Mouse (Mus musculus): ENCODE results near the gene Unc5b.
"Not testable (repeated sequence)": the region's sequence is repeated elsewhere in the genome, so short reads cannot be mapped to it uniquely, and the experiment has no call there.

The Unc5b gene

DNA sequence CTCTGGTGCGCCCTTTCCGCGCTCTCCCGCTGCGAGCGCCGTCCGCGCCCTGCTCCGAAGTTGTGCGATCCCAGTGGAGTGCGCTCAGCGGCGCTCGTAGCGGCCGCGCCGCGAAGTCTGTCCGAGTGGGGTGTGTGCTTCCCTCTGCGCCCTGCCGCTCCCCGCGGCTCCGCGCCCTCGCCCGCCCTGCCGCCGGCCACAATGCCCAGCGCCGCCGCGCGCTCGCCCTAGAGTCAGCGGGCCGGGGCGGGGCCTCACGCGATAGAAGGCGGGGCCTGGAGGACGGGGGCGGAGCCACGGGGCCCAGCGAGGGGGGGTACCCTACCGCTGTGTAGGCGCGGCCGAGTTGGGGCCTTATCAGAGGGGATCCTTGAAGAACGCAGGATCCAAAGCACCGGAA lies at the start of gene Unc5b:
TSS of gene Unc5b (minus strand) at position 203 of the 400 bp plus-strand sequence.
- peak; percentile 82 for ATAC-seq (ENCODE audit: low TSS enrichment)

DNA sequence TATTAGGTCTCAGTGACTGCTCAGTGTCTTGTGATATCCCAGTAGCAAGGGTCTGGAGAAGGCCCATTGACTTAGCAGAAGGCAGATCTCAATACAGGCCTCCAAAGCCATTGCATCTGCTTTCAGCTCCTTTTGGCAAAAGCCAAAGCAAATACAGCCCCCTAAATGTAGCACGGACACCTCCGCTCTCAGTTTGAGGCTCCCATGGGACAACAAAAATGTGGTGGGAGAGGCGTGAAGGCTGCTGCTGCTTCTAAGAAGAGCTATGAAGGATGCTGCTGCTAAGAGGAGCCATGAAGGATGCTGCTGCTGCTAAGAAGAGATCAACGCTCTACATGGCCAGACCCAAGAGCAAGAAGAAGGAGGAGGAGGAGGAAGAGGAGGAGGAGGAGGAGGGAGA lies 48.4 kb upstream of the Unc5b start:
- peak; percentile 72; the same call in 1 of the 2 replicates for ATAC-seq (ENCODE audit: low TSS enrichment)

DNA sequence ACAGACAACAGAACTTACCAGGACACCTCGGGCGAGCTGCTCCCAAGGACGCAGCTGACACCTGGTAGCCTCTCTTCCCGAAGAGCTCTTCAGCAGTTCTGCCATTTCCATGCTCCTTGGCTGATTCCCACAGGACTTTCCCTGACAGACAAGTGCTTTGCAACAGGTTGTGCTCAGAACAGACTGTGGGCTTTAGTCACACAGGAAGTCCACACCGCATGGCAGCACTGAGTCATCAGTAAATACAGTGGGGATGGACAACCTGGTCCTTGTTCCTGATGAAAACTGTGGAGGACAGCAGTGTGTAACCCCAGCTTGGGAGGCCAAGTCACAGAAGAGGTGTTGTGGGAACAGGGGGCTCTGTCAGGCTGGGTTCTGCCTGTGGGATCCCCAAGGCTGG lies 45.7 kb upstream of the Unc5b start:
- ATAC-seq (ENCODE audit: low TSS enrichment): no peak

DNA sequence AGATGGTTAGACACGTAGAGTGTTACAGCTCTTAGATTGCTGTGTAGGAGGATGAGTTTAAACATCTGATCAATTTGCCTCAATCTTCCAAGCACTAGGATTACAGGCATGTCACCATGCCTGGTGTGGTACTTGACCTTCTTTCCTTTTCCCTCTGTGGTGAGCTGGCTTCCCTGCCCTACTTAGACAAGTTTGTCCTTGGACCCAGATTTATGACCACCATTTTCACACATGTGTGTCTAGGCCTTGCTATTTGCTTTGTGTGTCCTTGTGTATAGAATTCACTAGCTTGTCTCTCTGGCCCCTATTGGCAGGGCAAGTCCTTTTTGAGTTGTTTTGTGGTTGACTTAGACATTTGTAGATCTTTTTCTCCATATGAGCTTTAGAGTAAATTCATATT lies 43.6 kb upstream of the Unc5b start:
- no peak for ATAC-seq (ENCODE audit: low TSS enrichment)

- no peak for ATAC-seq (ENCODE audit: low TSS enrichment)
Measured at GRCm38 (mm10) chr10:60863318-60863717, 31.9 kb upstream of the Unc5b start.

GRCm38 (mm10) chr10:60862477-60863293 lies 31.3 kb upstream of the Unc5b start:
- no peak for ATAC-seq (ENCODE audit: low TSS enrichment)

- ATAC-seq (ENCODE audit: low TSS enrichment): not testable (repeated sequence)
Measured at GRCm38 (mm10) chr10:60845271-60845670, 13.9 kb upstream of the Unc5b start.

- ATAC-seq (ENCODE audit: low TSS enrichment): no peak
Measured at GRCm38 (mm10) chr10:60838816-60839215, 7.4 kb upstream of the Unc5b start.

DNA sequence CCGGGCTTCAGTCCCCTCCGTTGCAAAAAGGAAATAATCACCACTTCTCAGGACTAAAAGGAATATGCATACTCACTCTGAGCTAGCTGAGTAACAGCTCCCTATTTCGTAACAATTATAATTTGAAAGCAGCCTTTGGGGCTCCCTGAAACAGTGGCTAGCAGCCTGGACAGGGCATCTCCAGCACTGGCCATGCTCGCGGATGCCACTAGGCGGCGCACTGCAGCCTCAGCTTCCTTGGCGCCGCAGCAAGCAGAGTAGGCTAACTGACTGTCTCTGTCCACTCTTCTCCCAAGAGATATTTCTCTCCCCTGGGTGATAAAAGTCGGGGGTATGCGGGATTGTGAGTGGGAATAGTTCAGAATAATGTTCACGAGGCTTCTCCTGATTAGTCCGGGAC lies 3.6 kb upstream of the Unc5b start:
- peak; percentile 66 for ATAC-seq (ENCODE audit: low TSS enrichment)

GRCm38 (mm10) chr10:60832664-60833173 lies 1.3 kb upstream of the Unc5b start:
- no peak for ATAC-seq (ENCODE audit: low TSS enrichment)

DNA sequence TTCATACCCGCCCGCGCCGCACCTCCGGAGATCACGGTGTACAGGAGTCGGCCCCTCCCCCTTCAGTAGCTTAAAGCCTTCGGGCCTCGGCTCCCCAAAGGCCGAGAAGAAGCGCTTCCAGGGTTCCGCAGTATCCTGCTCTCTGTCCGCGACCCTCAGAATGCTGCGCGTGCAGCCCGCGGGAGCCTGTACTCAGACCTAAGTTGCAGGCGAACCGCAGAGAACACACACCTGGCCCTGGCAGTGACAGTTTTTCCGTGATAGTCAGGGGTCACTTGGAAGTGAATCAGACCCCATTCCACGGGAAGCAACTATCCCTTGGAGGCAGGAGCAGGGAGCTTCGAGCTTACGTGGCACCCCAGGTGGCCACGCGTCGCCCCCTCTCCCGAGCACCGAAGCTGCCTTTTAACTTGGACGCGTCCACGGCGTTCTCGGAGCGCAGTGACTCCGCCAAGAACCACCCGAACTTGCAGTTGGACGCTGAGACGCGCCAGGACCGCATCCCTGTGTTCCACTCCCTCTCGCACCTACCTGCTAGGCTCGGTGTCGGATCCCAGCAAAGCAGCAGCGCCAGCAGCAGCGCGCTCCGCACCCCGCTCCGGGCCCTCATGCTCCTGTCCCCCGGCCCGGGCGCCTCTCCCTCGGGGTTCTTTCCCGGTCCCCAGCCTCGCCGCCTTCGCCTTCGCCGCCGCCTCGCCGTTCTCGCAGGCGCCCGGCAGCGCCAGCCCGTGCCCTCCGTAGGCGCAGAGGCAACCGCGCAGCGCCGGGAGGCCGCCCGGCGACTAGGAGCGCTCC lies 628 bp downstream of the Unc5b start:
- peak; percentile 1; the same call in 1 of the 2 replicates for ATAC-seq (ENCODE audit: low TSS enrichment)

DNA sequence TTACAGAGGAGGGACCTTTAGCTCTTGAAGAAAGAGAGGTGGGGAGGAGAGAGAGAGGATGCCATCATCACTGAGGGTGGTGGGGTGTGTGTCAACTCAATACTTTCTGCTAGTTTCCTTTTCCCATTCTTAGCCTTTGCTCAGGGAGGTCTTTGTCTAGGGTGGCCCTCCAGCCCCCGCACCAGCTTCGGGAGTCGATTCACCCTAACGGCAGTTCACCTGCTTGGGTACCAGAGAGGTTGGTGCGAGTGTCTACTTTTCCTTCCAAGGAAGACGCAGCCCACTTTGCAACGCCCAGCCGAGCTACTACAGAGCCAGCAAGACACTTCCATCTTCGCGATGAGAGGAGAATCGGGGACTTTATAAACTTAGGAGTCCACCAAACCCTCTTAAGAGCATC lies 1.4 kb downstream of the Unc5b start:
- no peak for ATAC-seq (ENCODE audit: low TSS enrichment)

DNA sequence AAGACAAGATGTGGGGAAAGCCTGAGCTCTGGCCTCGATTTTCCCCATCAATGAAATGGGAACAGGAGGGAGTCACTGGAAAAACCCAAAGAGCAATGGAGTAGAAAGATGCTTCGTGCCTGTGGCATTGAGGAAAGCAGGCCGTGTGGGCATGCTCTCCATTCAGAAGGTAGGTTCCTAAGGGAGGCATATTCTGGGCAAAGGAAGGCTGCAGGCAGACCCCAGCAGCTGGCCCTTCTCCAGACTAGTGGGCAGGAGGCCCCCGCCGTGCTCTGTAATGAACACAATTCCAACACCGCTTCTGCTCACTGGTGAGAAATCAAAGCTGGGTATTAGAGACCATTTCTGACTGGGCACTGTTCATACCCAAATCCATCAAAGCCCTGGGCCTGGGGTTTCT lies 2.3 kb downstream of the Unc5b start:
- ATAC-seq (ENCODE audit: low TSS enrichment): no peak

GRCm38 (mm10) chr10:60827901-60828670 lies 3.3 kb downstream of the Unc5b start:
- ATAC-seq (ENCODE audit: low TSS enrichment): no peak

GRCm38 (mm10) chr10:60827266-60827665 lies 4.1 kb downstream of the Unc5b start:
- peak; percentile 60 for ATAC-seq (ENCODE audit: low TSS enrichment)

- ATAC-seq (ENCODE audit: low TSS enrichment): peak; percentile 29
Measured at GRCm38 (mm10) chr10:60826461-60827237, 4.7 kb downstream of the Unc5b start.

- no peak for ATAC-seq (ENCODE audit: low TSS enrichment)
Measured at GRCm38 (mm10) chr10:60825955-60826354, 5.4 kb downstream of the Unc5b start.

GRCm38 (mm10) chr10:60823744-60824143 lies 7.6 kb downstream of the Unc5b start:
- no peak for ATAC-seq (ENCODE audit: low TSS enrichment)

- no peak for ATAC-seq (ENCODE audit: low TSS enrichment)
Measured at GRCm38 (mm10) chr10:60822641-60823425, 8.5 kb downstream of the Unc5b start.

DNA sequence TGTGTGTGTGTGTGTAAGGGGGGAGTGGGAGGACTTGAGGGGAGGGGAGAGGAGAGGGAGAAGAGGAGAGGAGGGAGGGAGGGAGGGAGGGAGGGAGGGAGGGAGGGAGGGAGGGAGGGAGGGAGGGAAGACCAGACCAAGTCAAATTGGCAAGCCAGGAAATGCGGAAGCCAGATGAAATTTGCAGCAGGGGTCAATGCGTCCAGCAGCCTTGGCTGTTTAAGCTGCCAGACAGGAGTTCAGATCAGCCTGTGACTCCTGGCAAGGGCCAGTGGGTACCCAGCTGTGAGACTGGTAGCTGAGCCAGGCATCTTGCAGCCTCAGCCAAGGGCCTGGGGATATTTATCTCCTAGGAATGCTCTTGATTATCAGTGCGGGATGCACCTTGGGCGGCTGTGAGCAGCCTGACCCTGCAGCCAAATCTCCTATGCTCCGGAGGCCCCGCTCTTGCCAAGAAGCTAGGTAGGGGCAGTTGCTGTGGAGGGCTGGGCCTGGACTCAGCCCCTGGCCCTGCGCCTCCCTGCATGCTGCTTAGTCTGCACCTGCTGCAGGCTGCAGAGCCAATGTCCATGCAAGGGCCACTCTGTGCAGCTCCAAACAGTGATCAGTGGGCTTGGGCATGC lies 9.5 kb downstream of the Unc5b start:
- no peak for ATAC-seq (ENCODE audit: low TSS enrichment)

Measured in frontal cortex, adult (tissue).